Mouse (Mus musculus) myocyte (in vitro differentiated cells): ENCODE data around the gene Polr2b. TPM values are rescaled to one million over a fixed set of nuclear protein-coding genes. Genes with fewer than 3 reads are reported as not detected.

Source experiments
- H3K27me3 ChIP-seq: one replicate; pipeline ENCODE4 v1.6.1; 2011; ENCODE audit not compliant: control insufficient read depth, insufficient read depth, insufficient read length
- H3K36me3 ChIP-seq: one replicate; pipeline ENCODE4 v1.6.1; 2011; ENCODE audit not compliant: control insufficient read depth, insufficient read depth
- H3K4me2 ChIP-seq: one replicate; pipeline ENCODE4 v1.6.1; 2011; ENCODE audit warnings: low read depth, control low read depth
- H3K4me3 ChIP-seq: one replicate; pipeline ENCODE4 v1.5.1; 2011; ENCODE audit warnings: mild to moderate bottlenecking, control low read depth, moderate library complexity
- H3K79me2 ChIP-seq: one replicate; pipeline ENCODE4 v1.6.1; 2011; ENCODE audit not compliant: control insufficient read depth, insufficient read depth
- H3ac ChIP-seq: one replicate; pipeline ENCODE4 v1.6.1; 2011; ENCODE audit not compliant: control insufficient read depth, insufficient read length
- CEBPB ChIP-seq: IDR thresholded peaks from 2 replicates; pipeline ENCODE4 v1.6.1; 2011; ENCODE audit warnings: mild to moderate bottlenecking, moderate library complexity; ENCODE audit not compliant: poor library complexity, insufficient read depth, severe bottlenecking
- E2F4 ChIP-seq: IDR thresholded peaks from one replicate; pipeline ENCODE4 v1.6.1; 2011; ENCODE audit warnings: mild to moderate bottlenecking, control low read depth, moderate library complexity; ENCODE audit not compliant: insufficient read depth
- MAX ChIP-seq: IDR thresholded peaks from one replicate; pipeline ENCODE4 v1.6.1; 2011; ENCODE audit warnings: low read depth, mild to moderate bottlenecking, control low read depth
- MYOD1 ChIP-seq, 3 experiments: IDR thresholded peaks; one replicate each; pipeline ENCODE4 v1.6.1; 2011; ENCODE audit warnings: control low read depth in 2 of 3, low read depth in 2 of 3, mild to moderate bottlenecking in 2 of 3, moderate library complexity in 1 of 3; ENCODE audit not compliant: insufficient read length in 2 of 3, control insufficient read depth in 1 of 3
- MYOG ChIP-seq, 3 experiments: IDR thresholded peaks; one replicate each; pipeline ENCODE4 v1.6.1; 2011; ENCODE audit warnings: control low read depth in 2 of 3, low read depth in 2 of 3, mild to moderate bottlenecking in 2 of 3; ENCODE audit not compliant: insufficient read length in 2 of 3, control insufficient read depth in 1 of 3, insufficient read depth in 1 of 3
- POLR2A ChIP-seq: IDR thresholded peaks from one replicate; pipeline ENCODE4 v1.6.1; 2011; ENCODE audit warnings: low read depth, mild to moderate bottlenecking, control low read depth, moderate library complexity; ENCODE audit not compliant: insufficient read length
- POLR2AphosphoS2 ChIP-seq: IDR thresholded peaks from one replicate; pipeline ENCODE4 v1.6.1; 2011; ENCODE audit warnings: low read depth, control low read depth; ENCODE audit not compliant: insufficient read length
- REST ChIP-seq: IDR thresholded peaks from one replicate; pipeline ENCODE4 v1.6.1; 2011; ENCODE audit warnings: mild to moderate bottlenecking, control low read depth, moderate library complexity; ENCODE audit not compliant: insufficient read depth, insufficient read length
- SRF ChIP-seq: IDR thresholded peaks from one replicate; pipeline ENCODE4 v1.6.1; 2011; ENCODE audit warnings: low read depth; ENCODE audit not compliant: control insufficient read depth, insufficient read length
- TCF12 ChIP-seq: IDR thresholded peaks from one replicate; pipeline ENCODE4 v1.6.1; 2011; ENCODE audit warnings: mild to moderate bottlenecking, control low read depth; ENCODE audit not compliant: poor library complexity, insufficient read depth, severe bottlenecking
- TCF3 ChIP-seq: IDR thresholded peaks from one replicate; pipeline ENCODE4 v1.6.1; 2011; ENCODE audit warnings: low read depth, control low read depth; ENCODE audit not compliant: insufficient read length
- USF1 ChIP-seq: IDR thresholded peaks from one replicate; pipeline ENCODE4 v1.6.1; 2011; ENCODE audit warnings: low read depth, mild to moderate bottlenecking, control low read depth, moderate library complexity
- polyA plus RNA-seq: library from polyadenylated mRNA; unstranded; fragments of >200 nt; fragmentation: generic; extraction: Trizol; gene quantifications from one replicate; pipeline ENCODE4 v1.2.1, GENCODE M21; 2012; ENCODE audit warnings: missing spikeins

The Polr2b gene
- polyA plus RNA-seq, 1 experiment: 19.5 TPM

DNA sequence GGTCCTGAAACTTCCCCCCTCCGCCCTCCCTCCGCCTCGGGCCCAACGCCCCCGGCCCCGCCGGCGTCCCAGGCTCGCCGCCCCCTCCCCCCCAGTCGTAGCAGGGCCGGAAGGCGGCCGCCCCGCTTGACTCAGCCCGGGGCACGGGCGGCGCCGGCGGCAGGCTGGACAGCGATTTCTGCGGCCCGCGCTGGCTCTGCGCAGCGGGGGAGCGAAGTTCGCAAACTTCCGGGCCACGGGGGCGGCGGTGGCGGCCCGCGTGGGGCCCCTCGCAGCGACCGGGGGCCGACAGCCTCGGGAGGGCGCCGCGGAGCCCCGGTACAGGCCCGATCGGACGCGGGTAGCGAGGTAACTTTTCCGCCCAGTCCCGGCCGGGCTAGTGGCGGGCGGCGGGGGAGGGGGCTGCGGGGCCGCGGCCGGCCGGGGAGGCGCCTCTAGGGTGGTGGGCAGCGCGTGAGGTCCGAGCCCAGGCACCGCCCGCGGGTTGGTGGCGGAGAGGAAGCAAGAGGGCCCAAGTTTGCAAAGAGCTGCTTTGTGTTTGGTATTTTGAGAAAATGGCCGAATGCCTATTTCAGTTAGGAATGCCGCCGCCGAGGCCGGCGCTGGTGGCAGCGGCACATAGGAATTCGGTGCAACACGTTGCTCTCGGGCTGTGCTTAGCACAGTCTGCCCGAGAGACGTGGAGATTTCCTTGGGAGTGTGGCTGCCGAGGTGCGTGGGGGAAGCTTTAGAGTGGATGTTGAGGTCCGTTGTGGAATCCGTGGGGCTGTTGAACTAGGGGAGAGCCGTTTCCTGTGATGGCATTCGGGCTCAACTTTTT, 43.7 kb upstream of the Polr2b start:
- H3K4me2 ChIP-seq: peak overlapping the region; percentile 57

DNA sequence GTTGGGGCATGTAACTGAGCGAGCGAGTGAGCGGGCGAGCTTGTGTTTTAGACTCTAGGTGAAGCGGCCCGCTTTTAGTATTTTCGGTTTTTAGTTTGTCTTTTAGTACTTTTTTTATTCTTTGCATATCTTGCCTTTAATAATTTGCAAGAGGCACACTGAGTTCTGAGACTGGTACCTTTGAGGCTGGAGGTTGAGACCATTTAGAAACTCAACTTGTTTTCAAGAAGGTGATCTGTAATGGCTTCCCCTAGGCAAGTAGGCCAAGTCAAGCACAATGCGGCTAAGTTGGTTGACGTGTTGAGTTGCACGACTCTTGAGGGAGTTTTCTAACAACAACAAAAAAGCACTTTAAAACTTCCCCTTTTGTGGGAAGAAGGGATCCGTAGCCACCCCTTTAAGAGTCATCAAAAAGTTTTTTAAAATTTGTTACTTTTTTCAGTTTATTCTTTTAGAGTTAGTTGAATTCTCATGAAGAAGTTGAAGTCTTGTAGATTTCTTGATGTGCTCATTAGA, 43.0 kb upstream of the Polr2b start:
- Histone ChIP-seq H3K4me2 (peak overlapping the region; percentile 57), H3K79me2 (peaks cover 51% of the 10 kb centered on the region), H3ac (peak overlapping the region; percentile 92), H3K36me3 (peaks cover 7% of the 10 kb centered on the region), H3K4me3 (peak overlapping the region; percentile 44), H3K27me3 (no peaks in the 10 kb centered on the region)
- TF ChIP-seq POLR2A (no peak), USF1 (no peak), TCF3 (no peak), POLR2AphosphoS2 (no peak), TCF12 (no peak), SRF (no peak), CEBPB (no peak), MYOD1 (IDR thresholded peaks at IDR 0.05; ENCODE audit: control insufficient read depth in 1 of 3, insufficient read length in 2 of 3, low read depth in 2 of 3) (no peak), E2F4 (no peak), REST (no peak), MAX (no peak)

More for the DNA sequence above, 43.7 kb upstream of the Polr2b start:
- Histone ChIP-seq H3K27me3 (no peaks in the 10 kb centered on the region), H3K79me2 (peaks cover 45% of the 10 kb centered on the region), H3ac (peak overlapping the region; percentile 92), H3K4me3 (peak overlapping the region; percentile 44), H3K36me3 (peaks cover 7% of the 10 kb centered on the region)
- TF ChIP-seq POLR2A (peak; percentile 19), POLR2AphosphoS2 (no peak), TCF3 (no peak), REST (peak; percentile 64), MYOG (IDR thresholded peaks at IDR 0.05; ENCODE audit: control insufficient read depth in 1 of 3, insufficient read depth in 1 of 3, insufficient read length in 2 of 3, low read depth in 2 of 3) (peak in 1 of 3 experiments; percentile 23), E2F4 (no peak), CEBPB (no peak), SRF (no peak), TCF12 (no peak)

GRCm38 (mm10) chr5:77267441-77267840, 42.5 kb upstream of the Polr2b start:
- Histone ChIP-seq H3K79me2 (peaks cover 51% of the 10 kb centered on the region), H3K4me3 (peak overlapping the region; percentile 44), H3K4me2 (peak overlapping the region; percentile 57), H3K27me3 (no peaks in the 10 kb centered on the region), H3ac (no peak overlapping the region), H3K36me3 (peaks cover 7% of the 10 kb centered on the region)
- TF ChIP-seq TCF3: no peak

GRCm38 (mm10) chr5:77267957-77268624, 41.9 kb upstream of the Polr2b start:
- H3K4me3 ChIP-seq: peak overlapping the region; percentile 44
- H3K79me2 ChIP-seq: peaks cover 55% of the 10 kb centered on the region
- peaks cover 7% of the 10 kb centered on the region for H3K36me3 ChIP-seq
- H3ac ChIP-seq: no peak overlapping the region
- no peak overlapping the region for H3K4me2 ChIP-seq
- TF ChIP-seq CEBPB: no peak
- TF ChIP-seq REST: no peak
- no peak for TF ChIP-seq MYOG (IDR thresholded peaks at IDR 0.05; ENCODE audit: control insufficient read depth in 1 of 3, insufficient read depth in 1 of 3, insufficient read length in 2 of 3, low read depth in 2 of 3)
- TF ChIP-seq SRF: no peak
- TF ChIP-seq E2F4: no peak
- TF ChIP-seq MYOD1 (IDR thresholded peaks at IDR 0.05; ENCODE audit: control insufficient read depth in 1 of 3, insufficient read length in 2 of 3, low read depth in 2 of 3): no peak
- TF ChIP-seq MAX: no peak
- TF ChIP-seq TCF12: no peak
- no peak for TF ChIP-seq TCF3
- no peak for TF ChIP-seq POLR2A
- no peak for TF ChIP-seq POLR2AphosphoS2
- no peak for TF ChIP-seq USF1
- H3K27me3 ChIP-seq: no peaks in the 10 kb centered on the region

DNA sequence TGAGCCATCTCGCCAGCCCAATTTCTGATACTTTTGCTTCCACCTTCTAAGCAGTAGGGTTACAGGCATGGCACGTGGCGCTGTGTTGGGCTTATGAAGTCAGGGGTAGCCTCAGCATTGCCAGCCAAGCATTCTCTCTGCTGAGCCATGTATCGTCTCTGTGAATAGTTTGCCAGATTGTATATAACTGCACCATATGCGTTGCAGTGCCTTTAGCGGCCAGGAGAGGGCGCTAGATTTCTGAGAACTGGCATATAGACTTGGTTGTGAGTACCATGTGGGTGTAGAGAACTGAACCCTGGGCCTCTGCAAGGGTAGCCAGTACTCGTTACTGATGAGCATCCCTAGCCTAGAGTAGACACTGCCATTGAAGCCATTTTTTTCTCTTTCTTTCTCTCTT, 40.5 kb upstream of the Polr2b start:
- Histone ChIP-seq H3K79me2 (peaks cover 66% of the 10 kb centered on the region), H3K36me3 (peaks cover 15% of the 10 kb centered on the region), H3K27me3 (no peaks in the 10 kb centered on the region), H3ac (no peak overlapping the region), H3K4me2 (no peak overlapping the region), H3K4me3 (no peak overlapping the region)
- TF ChIP-seq TCF12: no peak
- TF ChIP-seq CEBPB: no peak
- no peak for TF ChIP-seq E2F4
- TF ChIP-seq MAX: no peak
- TF ChIP-seq MYOG (IDR thresholded peaks at IDR 0.05; ENCODE audit: control insufficient read depth in 1 of 3, insufficient read depth in 1 of 3, insufficient read length in 2 of 3, low read depth in 2 of 3): no peak
- no peak for TF ChIP-seq USF1
- TF ChIP-seq POLR2A: no peak
- TF ChIP-seq SRF: no peak
- no peak for TF ChIP-seq REST
- TF ChIP-seq TCF3: no peak
- TF ChIP-seq POLR2AphosphoS2: no peak
- no peak for TF ChIP-seq MYOD1 (IDR thresholded peaks at IDR 0.05; ENCODE audit: control insufficient read depth in 1 of 3, insufficient read length in 2 of 3, low read depth in 2 of 3)
